Mouse (Mus musculus): ENCODE measurements around the gene Gldc.
"Not testable (repeated sequence)": the region's sequence is repeated elsewhere in the genome, so short reads cannot be mapped to it uniquely, and the experiment has no call there.

DNA sequence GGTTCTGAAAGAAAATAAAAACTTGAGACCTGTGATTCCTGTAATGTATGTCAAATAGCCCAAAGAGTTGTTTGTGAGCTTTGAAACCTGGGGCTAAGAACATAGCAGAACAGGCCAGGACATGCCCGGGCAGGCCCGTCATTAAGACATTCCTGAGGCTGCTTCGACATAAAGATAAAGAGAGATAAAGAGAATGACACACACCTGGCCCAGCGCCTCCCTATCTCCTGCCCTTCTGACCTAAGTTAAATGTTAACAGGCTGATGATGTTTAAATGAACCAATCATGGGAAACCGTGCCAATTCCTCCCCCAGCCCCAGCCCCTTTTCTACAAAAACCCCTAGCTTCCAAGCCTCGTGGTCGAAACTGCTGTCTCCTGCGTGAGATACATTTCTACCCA, 47.4 kb upstream of the Gldc start:
- not testable (repeated sequence) for TF ChIP-seq POLR2A (IDR thresholded peaks at IDR 0.05; ENCODE audit: borderline replicate concordance, control insufficient read depth, low read depth, low read length); CTCF (IDR thresholded peaks at IDR 0.05; ENCODE audit: control insufficient read depth, insufficient read depth, low read length)

All from bone marrow, adult 2 months (tissue).